Mouse (Mus musculus) CD4-positive helper T cell, adult 2 months (primary cell): Measurements from ENCODE around the gene Pgm1.

Experiments
- DNase-seq: peaks from one replicate; pipeline ENCODE4 v3.0.0-alpha.2; 2012; ENCODE audit warnings: low read depth, missing footprints, low spot score

Gene Pgm1

DNA sequence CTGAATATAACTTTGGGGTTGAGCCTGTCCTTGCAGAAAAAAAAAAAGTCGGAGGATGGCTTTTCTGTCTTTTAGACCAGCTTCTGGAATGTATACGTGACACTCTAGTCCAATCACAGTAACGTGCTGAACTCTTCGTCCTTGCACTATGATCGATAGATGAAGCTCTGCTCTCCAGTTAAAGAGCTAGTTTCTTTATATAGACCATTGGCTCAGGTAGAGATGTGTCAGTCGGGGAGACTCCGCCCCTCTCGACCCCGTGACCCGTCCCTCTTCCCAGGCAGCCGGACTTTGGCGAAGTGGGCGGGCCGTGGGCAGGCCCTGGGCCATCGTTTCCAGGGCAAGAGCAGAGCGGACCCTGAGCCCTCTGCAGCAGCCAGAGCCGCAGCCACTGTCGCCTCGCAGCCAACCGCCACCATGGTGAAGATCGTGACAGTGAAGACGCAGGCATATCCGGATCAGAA is at the start of gene Pgm1:
Gene Pgm1, plus strand, starts transcription at position 266 of the 464 bp plus-strand sequence.
- peak; percentile 84 for DNase-seq

GRCm38 (mm10) chr4:99881882-99882281 is 47.3 kb upstream of the Pgm1 start:
- DNase-seq = peak; percentile 29

DNA sequence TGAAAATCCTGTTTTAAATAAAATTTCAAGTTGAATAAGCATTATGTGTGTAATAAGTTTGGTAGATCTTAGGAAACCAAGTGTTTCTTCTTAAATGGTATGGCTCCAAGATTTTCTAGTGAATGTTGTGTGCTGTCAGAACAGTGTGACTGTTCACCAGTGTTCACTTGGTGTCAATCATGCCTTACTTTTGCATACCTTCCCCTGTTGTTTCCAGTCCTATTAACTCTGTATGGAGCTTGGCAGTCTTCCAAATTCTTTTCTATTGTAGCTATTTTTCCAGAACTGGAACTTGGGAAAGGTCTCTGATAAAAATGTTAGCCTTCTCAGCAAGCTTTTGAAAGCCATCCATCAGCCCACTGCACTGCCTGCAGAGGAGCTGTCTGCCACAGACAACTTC is 46.8 kb upstream of the Pgm1 start:
- DNase-seq = no peak

DNA sequence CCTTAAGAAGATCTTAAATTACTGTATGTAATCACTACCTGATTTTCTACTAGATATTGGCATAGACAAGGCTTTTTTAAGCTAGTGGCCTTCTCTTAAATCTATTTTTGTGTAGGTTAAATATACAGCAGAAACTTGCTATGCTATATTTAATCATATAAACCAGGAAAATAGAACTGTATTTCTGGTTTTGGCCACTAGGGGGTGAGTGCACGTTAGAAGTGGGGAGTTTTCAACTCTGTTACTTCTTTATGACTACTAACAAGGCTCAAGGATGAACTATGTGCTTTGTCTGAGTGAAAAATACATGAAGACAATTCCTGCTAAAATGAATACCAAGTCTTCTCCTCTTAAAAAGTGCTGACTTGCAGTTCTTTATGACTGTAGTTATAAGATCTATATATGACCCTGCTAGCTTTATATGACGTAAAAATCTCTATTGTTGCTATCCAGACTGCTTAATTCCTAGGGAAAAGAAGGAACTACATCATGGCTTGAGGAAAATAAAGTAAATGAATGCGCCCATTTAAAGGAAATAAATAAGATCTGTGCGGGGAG is 15.2 kb upstream of the Pgm1 start:
- peak; percentile 44 for DNase-seq

- DNase-seq = no peak
These were observed 2.8 kb upstream of the Pgm1 start for GRCm38 (mm10) chr4:99926380-99926779.

GRCm38 (mm10) chr4:99928521-99928920 is 693 bp upstream of the Pgm1 start:
- DNase-seq = peak; percentile 27

- DNase-seq = peak; percentile 79
These were observed 651 bp downstream of the Pgm1 start, which contains the start of gene Itgb3bp for GRCm38 (mm10) chr4:99929613-99930517. Itgb3bp (minus strand) TSS chr4:99929813.

GRCm38 (mm10) chr4:99930518-99931239 is 1.5 kb downstream of the Pgm1 start:
- no peak for DNase-seq

- no peak for DNase-seq
These were observed 2.0 kb downstream of the Pgm1 start for GRCm38 (mm10) chr4:99931240-99931580.

DNA sequence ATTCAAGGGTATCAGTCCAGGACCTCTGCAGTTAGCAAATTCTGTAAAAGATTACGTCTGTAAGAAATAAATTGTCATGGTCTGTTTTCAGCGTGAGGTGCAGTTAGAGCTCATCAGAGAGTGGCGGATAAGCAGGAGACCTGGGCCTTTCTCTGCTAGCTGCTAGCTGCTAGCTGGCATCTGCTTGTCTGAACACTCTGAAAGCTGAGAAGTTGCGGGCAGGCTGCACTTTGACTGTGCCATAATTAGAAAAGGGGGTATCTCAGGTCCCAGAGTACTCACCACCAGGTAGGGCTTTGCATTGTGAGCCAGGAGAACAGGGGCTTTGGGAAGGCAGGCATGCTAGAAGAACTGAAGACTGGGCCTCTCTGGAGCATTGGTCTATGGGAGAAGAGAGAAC is 2.6 kb downstream of the Pgm1 start:
- DNase-seq = no peak

- DNase-seq = no peak
These were observed 5.6 kb downstream of the Pgm1 start for GRCm38 (mm10) chr4:99934859-99935258.

GRCm38 (mm10) chr4:99936278-99936677 is 7.1 kb downstream of the Pgm1 start:
- DNase-seq = no peak

- no peak for DNase-seq
These were observed 10.7 kb downstream of the Pgm1 start for GRCm38 (mm10) chr4:99939711-99940505.

- DNase-seq = peak; percentile 52
These were observed 12.6 kb downstream of the Pgm1 start for GRCm38 (mm10) chr4:99941655-99942414.

GRCm38 (mm10) chr4:99944606-99945005 is 15.4 kb downstream of the Pgm1 start:
- DNase-seq = no peak

GRCm38 (mm10) chr4:99945011-99945410 is 15.8 kb downstream of the Pgm1 start:
- no peak for DNase-seq

- no peak for DNase-seq
These were observed 17.3 kb downstream of the Pgm1 start for GRCm38 (mm10) chr4:99946516-99946915.

- DNase-seq = peak; percentile 41
These were observed 18.0 kb downstream of the Pgm1 start for GRCm38 (mm10) chr4:99947192-99947591.

DNA sequence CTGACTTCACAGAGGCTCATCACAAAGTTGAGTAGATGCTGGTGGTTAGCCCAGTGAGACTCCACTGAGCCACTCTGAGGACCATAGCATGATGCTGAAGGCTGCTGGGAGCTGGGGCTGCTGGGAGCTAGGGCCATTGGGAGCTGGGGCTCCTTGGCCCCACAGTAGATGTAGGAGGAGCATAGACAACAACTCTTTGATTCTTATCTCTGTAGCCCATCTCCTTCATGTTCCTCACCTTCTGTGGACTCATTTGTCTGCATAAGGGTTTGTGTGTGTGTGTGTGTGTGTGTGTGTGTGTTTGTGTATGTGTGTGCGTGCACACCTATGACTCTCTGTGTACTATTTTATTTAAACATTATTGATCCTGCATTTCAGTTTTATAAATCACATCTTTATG is 18.7 kb downstream of the Pgm1 start:
- peak; percentile 24 for DNase-seq

DNA sequence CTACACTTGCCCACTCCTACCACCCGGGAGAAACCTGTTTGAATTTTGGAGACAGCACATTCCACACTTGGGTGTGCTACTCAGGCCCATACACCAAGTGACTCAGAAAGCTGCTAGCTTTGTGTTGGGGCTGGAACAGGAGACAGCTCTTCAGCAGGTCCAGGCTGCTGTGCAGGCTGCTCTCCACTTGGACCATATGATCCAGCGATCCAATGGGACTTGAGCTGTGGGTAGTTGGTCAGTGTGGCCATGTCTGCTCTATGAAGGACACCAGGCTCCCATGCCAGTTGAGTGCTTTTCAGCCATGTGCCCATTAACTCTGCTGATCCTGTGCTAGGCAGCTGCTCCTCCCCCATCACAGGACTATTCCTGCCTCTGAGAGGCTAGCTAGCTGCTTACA is 24.7 kb downstream of the Pgm1 start:
- no peak for DNase-seq

DNA sequence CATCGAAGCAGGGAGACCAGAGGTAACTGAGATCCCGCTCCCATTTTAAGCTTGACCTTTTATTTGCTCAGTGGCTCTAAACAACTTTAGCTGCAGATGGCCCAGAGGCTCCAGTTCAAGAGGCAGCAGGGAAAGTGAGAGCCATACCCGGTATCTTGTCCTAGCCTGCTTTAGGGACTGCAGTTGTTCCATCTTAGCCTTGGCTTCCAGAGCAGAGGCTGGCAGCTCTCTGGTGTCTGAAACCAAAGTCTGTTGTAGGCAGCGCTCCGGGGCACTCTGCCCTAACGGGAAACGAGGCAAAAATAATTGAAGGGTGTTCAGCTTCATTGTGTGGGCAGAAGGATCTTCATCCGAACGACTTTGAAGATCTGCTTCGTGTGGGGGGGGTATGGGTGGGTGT is 26.2 kb downstream of the Pgm1 start:
- DNase-seq = no peak
